In the genomic region with DNA sequence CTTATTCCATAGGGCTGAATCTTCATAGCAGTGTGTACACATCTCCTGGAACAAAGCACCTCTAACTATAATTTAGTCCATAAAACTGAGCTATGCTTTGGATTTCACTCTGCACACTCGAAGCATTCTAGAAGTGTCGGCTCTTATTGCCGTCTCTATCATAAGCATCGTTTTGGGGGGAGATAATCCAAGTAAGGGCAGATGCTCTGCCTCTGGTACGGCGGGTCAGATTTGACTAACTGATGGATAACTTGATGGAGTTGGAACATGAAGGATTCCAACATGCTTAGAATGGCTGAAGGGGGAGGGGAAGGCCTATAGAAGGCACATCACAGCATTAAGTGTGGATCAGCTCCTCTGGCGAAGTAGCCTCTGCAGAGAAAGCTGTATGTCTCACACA, we compare ENCODE assay signal across 27 mouse cellular contexts.
"Had no signal": no experiment of that assay in that cellular context is flagged by ENCODE, and none has a peak within 500 bp of the region (broad histone marks: within the 10 kb centered on the region; RNA-seq: fewer than 3 reads in every experiment).

No protein-coding gene starts in this region.

- H3K9ac ChIP-seq: embryonic facial prominence, embryonic 12.5 days; embryonic facial prominence, embryonic 13.5 days; embryonic facial prominence, embryonic 15.5 days; forebrain, embryonic 12.5 days; forebrain, embryonic 13.5 days; forebrain, embryonic 15.5 days; forebrain, postnatal 0 days had no signal

- H3K4me1 ChIP-seq: embryonic facial prominence, embryonic 10.5 days; embryonic facial prominence, embryonic 12.5 days; embryonic facial prominence, embryonic 13.5 days; forebrain, embryonic 10.5 days; forebrain, embryonic 12.5 days; forebrain, embryonic 13.5 days; forebrain, embryonic 15.5 days had no signal

- H3K27ac ChIP-seq: embryonic facial prominence, embryonic 10.5 days; embryonic facial prominence, embryonic 12.5 days; embryonic facial prominence, embryonic 13.5 days; embryonic facial prominence, embryonic 15.5 days; forebrain, embryonic 10.5 days; forebrain, embryonic 12.5 days; forebrain, embryonic 13.5 days; forebrain, embryonic 15.5 days; gastrocnemius, adult 2 months; heart, adult 2 months had no signal

- H3K36me3 ChIP-seq: embryonic facial prominence, embryonic 10.5 days; embryonic facial prominence, embryonic 12.5 days; embryonic facial prominence, embryonic 13.5 days; embryonic facial prominence, embryonic 15.5 days; forebrain, embryonic 10.5 days; forebrain, embryonic 12.5 days; forebrain, embryonic 15.5 days had no signal

- H3K27me3 ChIP-seq: embryonic facial prominence, embryonic 12.5 days; embryonic facial prominence, embryonic 13.5 days; embryonic facial prominence, embryonic 15.5 days; forebrain, embryonic 12.5 days; forebrain, embryonic 13.5 days; forebrain, embryonic 15.5 days had no signal

- H3K4me3 ChIP-seq: embryonic facial prominence, embryonic 10.5 days; embryonic facial prominence, embryonic 12.5 days; embryonic facial prominence, embryonic 13.5 days; embryonic facial prominence, embryonic 15.5 days; erythroblast, embryonic 14.5 days; forebrain, embryonic 10.5 days; forebrain, embryonic 12.5 days; forebrain, embryonic 13.5 days; forebrain, embryonic 15.5 days; gastrocnemius, adult 2 months; heart, adult 2 months had no signal

- H3K4me2 ChIP-seq: embryonic facial prominence, embryonic 12.5 days; embryonic facial prominence, embryonic 13.5 days; embryonic facial prominence, embryonic 15.5 days; forebrain, embryonic 12.5 days; forebrain, embryonic 13.5 days; forebrain, embryonic 15.5 days had no signal

- ATAC-seq: forebrain, embryonic 13.5 days; forebrain, embryonic 14.5 days; forebrain, embryonic 15.5 days; forebrain, embryonic 16.5 days; forebrain, postnatal 0 days had no signal

- DNase-seq: cerebellum, adult 8-10 months; cerebellum, adult 9-10 months; cerebellum, adult 9-11 months; cerebellum, postnatal 10 days; cerebellum, postnatal 14 days; cerebellum, postnatal 25 days; cerebellum, postnatal 36 days; embryo, embryonic 11 days; forebrain, postnatal 0 days; gastrocnemius, adult 2 months; gastrocnemius, postnatal 10 days; gastrocnemius, postnatal 14 days; gastrocnemius, postnatal 25 days; gastrocnemius, postnatal 36 days; heart, adult 18-20 months; heart, adult 2 months had no signal

- H3K9me3 ChIP-seq: embryonic facial prominence, embryonic 10.5 days; embryonic facial prominence, embryonic 12.5 days; embryonic facial prominence, embryonic 13.5 days; embryonic facial prominence, embryonic 15.5 days; forebrain, embryonic 10.5 days; forebrain, embryonic 12.5 days; forebrain, embryonic 13.5 days; forebrain, embryonic 15.5 days had no signal
